Mouse (Mus musculus) retina, adult 2 months (tissue): ENCODE data around the gene Hmcn1.
A peak's percentile ranks its signal among the peaks of the same experiment; 100 is the strongest.

Experiments used
- DNase-seq: peaks from one replicate; pipeline ENCODE4 v3.0.0-alpha.2; 2012; ENCODE audit warnings: low read depth, low spot score

Hmcn1 gene

GRCm38 (mm10) chr1:150645314-150645713 lies 347.9 kb downstream of the Hmcn1 start:
- DNase-seq, result no peak

DNA sequence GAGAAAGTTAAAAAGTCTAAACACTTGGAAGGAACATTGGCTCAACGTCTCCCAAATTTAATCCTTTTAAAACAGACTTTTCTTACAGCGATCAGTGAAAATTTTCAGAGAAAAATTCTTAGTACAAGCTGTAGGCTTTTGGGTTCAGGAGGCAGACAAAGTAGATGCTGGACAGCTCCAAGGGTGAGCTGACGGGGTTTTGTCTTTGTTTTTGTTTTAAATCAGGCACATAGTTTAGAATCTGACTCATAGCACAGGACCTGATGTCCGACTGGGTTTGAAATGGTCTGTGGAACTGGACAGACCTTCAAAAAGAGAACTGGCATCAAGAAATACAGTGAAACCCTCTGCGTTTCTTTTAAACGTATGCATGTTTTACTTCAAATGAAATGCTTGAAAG lies 353.7 kb downstream of the Hmcn1 start:
- DNase-seq, result no peak

GRCm38 (mm10) chr1:150632506-150632905 lies 360.7 kb downstream of the Hmcn1 start:
- no peak for DNase-seq

GRCm38 (mm10) chr1:150631856-150632171 lies 361.4 kb downstream of the Hmcn1 start:
- DNase-seq, result no peak

DNA sequence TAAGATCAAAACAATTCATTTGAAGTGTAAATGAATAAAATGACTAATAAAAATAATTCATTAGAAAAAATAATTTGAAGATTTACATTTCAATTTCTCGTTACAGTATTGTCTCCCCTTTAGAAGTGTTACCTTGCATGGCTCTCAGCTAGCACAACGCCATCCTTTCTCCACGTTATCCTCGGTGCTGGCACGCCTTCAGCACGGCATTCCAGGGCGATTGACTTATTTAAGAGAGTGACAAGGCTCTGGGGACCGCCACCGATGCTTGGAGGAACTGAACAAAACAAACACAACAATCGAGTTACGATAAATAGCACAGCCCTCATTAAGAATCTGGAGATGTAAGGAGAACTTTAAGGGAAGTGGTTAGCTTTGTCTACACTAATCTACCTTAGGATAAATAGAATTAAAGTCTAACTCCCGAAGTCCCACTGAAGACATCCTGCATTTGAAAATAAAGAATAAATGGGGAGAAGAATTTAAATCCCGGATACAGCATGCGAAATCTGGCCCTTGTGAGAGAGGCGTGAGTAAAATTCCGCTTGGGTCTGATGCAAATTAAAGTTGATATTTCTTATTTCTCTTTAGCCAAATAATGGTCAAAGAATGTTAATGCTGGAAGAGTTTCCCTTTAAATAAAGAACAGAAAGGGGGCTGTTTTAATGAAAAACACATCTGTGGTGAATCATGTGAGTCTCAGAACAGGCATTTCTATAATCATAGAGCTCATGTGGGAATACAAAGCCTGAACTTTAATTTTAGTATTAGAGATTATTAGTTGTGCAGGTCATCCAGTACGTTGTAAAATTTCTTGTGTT lies 362.0 kb downstream of the Hmcn1 start:
- no peak for DNase-seq

GRCm38 (mm10) chr1:150623226-150623625 lies 370.0 kb downstream of the Hmcn1 start:
- DNase-seq, result no peak

DNA sequence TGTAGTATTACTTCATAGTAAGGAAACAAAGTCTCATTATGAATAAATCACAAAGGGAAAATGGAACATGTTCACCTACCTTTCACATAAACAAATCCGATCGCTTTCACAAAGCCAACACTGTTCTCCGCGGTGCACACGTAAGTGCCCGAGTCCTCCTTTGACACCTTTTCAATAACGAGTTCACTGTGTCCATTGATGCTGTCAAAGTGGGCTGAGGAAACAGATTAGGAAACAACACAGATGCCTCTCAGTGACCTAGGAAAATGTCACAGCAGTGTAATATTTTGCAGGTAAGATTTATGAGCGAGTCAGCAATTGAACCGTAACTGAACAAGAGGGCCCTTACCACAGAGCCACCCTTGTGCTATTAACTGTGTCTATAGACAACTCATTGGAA lies 382.7 kb downstream of the Hmcn1 start:
- DNase-seq, result no peak

GRCm38 (mm10) chr1:150606173-150606572 lies 387.1 kb downstream of the Hmcn1 start:
- DNase-seq, result no peak

- no peak for DNase-seq
Measured at GRCm38 (mm10) chr1:150593614-150594013, 399.6 kb downstream of the Hmcn1 start.

GRCm38 (mm10) chr1:150591253-150591652 lies 402.0 kb downstream of the Hmcn1 start:
- peak; percentile 6 for DNase-seq

DNA sequence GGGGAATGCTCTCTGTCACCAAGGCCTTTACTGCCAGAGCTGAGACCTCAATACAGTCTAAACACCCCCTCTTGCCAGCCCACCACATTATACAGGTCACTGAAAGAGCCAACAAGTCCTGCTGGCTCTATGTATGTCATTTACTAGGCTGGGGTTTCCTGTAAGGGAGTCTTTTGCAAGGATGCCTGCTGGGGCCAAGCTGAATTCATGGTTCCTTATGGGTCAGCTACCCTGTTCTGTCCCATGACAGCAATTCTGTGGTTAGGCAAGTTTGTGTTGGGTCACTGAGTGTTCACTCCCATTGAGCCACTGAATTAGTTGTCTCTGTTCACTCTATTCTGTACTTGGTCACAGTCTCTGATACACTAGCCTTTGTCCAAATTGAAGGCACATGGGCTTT lies 405.8 kb downstream of the Hmcn1 start:
- no peak for DNase-seq

- no peak for DNase-seq
Measured at GRCm38 (mm10) chr1:150584477-150584876, 408.8 kb downstream of the Hmcn1 start.

GRCm38 (mm10) chr1:150583734-150584133 lies 409.5 kb downstream of the Hmcn1 start:
- no peak for DNase-seq

GRCm38 (mm10) chr1:150580561-150580960 lies 412.7 kb downstream of the Hmcn1 start:
- no peak for DNase-seq

DNA sequence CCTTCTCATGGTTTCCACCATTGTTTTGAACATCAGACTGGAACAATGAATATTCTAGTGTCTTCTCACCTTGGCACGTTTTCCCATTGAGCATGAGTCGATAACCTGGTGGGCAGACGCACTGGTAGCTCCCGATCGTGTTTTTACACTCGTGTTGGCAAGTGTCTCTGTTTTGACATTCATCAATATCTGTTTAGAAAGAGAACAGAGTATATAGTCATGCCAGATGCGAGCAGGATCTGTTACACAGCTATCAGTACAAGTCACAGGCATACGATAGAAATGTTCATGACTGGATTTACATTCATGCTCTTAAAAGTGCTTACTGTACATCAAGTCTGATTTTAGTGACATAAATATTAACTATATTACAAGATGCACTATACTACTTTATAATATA lies 419.8 kb downstream of the Hmcn1 start:
- no peak for DNase-seq

DNA sequence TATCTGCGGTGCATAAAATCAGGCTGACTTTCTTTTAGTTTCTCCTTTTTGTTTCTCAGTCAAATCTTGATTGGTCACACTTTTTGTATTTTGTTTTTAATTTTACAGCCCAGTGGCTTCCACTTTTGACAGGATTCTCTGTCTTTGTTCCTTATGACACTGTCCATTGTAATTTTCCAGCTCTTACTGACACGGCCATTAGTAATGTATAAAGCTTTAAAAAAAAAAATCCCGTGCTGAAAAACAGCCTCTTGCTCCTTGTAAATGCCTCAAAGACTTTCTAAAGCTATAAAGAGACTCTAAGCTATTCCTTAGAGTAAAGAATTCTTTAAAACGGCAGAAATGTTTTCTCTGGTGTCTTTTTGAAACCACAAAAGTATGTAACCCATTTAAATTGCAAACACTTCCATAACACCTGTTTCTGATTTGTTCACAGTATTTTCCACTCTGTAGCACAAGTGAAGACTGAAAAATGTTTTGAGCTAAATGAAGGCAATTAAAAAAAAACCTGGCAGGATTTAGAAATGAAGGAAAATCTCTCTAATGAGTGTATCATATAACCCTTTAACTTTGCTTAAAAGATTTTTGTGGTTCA lies 422.6 kb downstream of the Hmcn1 start:
- no peak for DNase-seq

- DNase-seq, result no peak
Measured at GRCm38 (mm10) chr1:150569820-150570543, 423.3 kb downstream of the Hmcn1 start.

DNA sequence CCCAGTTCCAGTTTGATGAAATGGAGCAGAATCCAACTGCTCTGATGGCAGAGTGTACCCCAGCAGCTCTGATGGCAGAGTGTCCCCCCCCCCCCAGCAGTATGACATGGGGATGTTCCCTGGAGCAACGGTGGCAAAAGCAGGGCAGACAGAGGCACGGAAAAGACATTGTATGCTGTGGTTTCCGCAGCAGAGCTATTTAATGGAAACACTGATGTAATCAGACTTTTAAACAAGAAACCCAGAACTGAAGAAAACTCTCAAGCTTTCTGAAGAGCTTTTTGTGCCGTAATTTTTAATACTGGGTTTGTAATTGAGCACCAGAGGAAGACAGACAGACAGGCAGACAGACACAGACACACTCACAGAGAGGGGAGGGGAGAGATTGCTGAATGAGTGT lies 426.9 kb downstream of the Hmcn1 start:
- DNase-seq, result no peak

DNA sequence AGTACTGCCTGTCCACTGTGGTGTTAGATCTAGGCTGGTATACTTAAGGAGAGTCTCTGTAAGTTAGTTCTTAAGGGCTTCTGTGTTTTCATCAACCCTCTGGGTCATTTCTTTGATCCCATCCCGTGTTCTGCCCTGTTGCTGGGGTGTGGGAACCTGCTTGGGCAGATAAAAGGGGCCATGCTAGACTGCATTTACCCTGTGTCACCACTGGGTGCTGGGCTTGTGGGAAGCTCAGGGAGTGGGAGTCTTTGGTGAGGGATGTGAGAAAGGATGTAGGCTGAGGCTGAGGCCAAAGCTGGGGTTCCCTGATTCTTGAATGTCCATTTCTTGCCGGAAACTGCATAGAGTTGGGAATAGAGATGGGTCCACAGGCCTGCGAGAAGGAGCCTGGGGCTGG lies 436.6 kb downstream of the Hmcn1 start:
- no peak for DNase-seq

- DNase-seq, result no peak
Measured at GRCm38 (mm10) chr1:150551390-150551789, 441.8 kb downstream of the Hmcn1 start.

- no peak for DNase-seq
Measured at GRCm38 (mm10) chr1:150546463-150546862, 446.8 kb downstream of the Hmcn1 start.

GRCm38 (mm10) chr1:150540267-150540666 lies 453.0 kb downstream of the Hmcn1 start:
- peak; percentile 41 for DNase-seq
